13 mouse cellular contexts compared by ENCODE assay signal in the genomic region with DNA sequence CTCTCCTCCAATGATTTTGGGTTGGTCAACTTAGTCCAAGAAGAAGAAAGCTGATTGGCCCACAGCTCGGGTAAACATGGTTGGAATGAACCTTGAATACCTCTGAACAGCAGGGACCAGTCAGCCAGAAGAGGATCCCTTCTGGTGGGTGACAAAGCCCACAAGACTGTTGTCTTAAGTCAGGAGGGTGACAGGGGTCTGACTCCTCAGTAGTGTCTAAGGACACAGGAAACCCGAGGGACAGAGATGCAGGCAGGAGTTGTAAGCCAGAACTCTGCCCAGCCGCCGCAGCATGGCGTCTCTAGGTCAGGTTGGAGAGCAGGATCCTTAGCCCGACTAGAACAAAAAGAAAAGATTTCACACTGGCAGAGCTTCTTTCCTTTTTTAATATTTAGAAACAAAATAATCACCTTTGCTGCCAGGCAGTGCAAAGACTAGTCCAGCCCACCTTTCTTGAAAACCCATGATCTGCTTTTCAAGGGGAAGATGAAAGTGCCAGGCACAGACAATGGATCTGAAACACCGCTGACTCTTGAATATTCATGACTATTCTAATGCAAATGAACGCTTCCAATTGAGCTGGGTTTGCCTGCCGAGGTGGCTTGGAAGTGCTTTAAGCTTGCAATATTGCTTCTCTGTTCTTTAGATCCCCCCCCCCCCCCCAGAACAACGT.
A peak's percentile ranks its signal among the peaks of the same experiment; 100 is the strongest.
DNase-seq lines count a peak whose midpoint lies in the region; ATAC-seq and TF ChIP-seq lines count a peak whose summit lies in the region.
"Had no signal": no experiment of that assay in that cellular context is flagged by ENCODE, and none has a peak within 500 bp of the region (broad histone marks: within the 10 kb centered on the region; RNA-seq: fewer than 3 reads in every experiment).

No protein-coding gene starts in this region.

- no peaks in the 10 kb centered on the region for H3K36me3 ChIP-seq in heart, embryonic 13.5 days
- no peaks in the 10 kb centered on the region for H3K36me3 ChIP-seq in forebrain, embryonic 10.5 days (replicated peaks)
- H3K36me3 ChIP-seq in hindbrain, postnatal 0 days (ENCODE audit: insufficient read depth, low read length): no peaks in the 10 kb centered on the region
- H3K36me3 ChIP-seq in neural tube, embryonic 15.5 days: no peaks in the 10 kb centered on the region
- H3K36me3 ChIP-seq: liver, embryonic 15.5 days; stomach, embryonic 15.5 days had no signal

- H3K27ac ChIP-seq in heart, embryonic 13.5 days (replicated peaks): no peak overlapping the region
- H3K27ac ChIP-seq in forebrain, embryonic 10.5 days: peak overlapping the region; percentile 86
- no peak overlapping the region for H3K27ac ChIP-seq in hindbrain, postnatal 0 days
- H3K27ac ChIP-seq in neural tube, embryonic 15.5 days (replicated peaks): no peak overlapping the region
- H3K27ac ChIP-seq: liver, embryonic 15.5 days; stomach, embryonic 15.5 days had no signal

- 0 out of 2 replicates have a peak overlapping the region, but pooled peaks have one; percentile 12 for H3K4me2 ChIP-seq in heart, embryonic 13.5 days
- H3K4me2 ChIP-seq in hindbrain, postnatal 0 days (ENCODE audit: low read depth, low read length): peak overlapping the region; percentile 35
- H3K4me2 ChIP-seq in neural tube, embryonic 15.5 days: peak overlapping the region; percentile 32
- H3K4me2 ChIP-seq: liver, embryonic 15.5 days; stomach, embryonic 15.5 days had no signal

- intact Hi-C loops in heart, postnatal 14 days (cut with DNase I): no loop called here
- intact Hi-C loops in left cerebral cortex, postnatal 10 days (cut with DNase I): no loop called here

- no peak overlapping the region for H3K9ac ChIP-seq in heart, embryonic 13.5 days
- no peak overlapping the region for H3K9ac ChIP-seq in hindbrain, postnatal 0 days (replicated peaks; ENCODE audit: low read length)
- H3K9ac ChIP-seq in neural tube, embryonic 15.5 days (replicated peaks): no peak overlapping the region
- H3K9ac ChIP-seq: liver, embryonic 15.5 days; stomach, embryonic 15.5 days had no signal

- H3K27me3 ChIP-seq in heart, embryonic 13.5 days (replicated peaks): no peaks in the 10 kb centered on the region; the same call in 1 of the 2 replicates
- no peaks in the 10 kb centered on the region; the same call in 1 of the 2 replicates for H3K27me3 ChIP-seq in forebrain, embryonic 10.5 days (ENCODE audit: poor library complexity, severe bottlenecking)
- no peaks in the 10 kb centered on the region for H3K27me3 ChIP-seq in hindbrain, postnatal 0 days (ENCODE audit: insufficient read depth, low read length)
- no peaks in the 10 kb centered on the region for H3K27me3 ChIP-seq in neural tube, embryonic 15.5 days (replicated peaks)
- H3K27me3 ChIP-seq: stomach, embryonic 15.5 days had no signal

- no peak for DNase-seq in heart, postnatal 14 days
- peak; percentile 70 for DNase-seq in forebrain, embryonic 10.5 days (ENCODE audit: extremely low spot score, low spot score)
- DNase-seq in hindbrain, postnatal 0 days (ENCODE audit: low spot score): peak; percentile 52
- no peak for DNase-seq in lung, postnatal 10 days
- no peak for DNase-seq in testis, postnatal 10 days (ENCODE audit: low spot score)
- no peak for DNase-seq in left cerebral cortex, postnatal 10 days (ENCODE audit: extremely low spot score in 1 of 2, low spot score in 2 of 2)
- DNase-seq: gastrocnemius, postnatal 25 days; right cerebral cortex, adult 18-20 months had no signal

- WGBS in heart, embryonic 13.5 days: 36% methylated on average over 10 of the region's 10 CpGs
- WGBS in forebrain, embryonic 10.5 days: 8% methylated on average over 10 of the region's 10 CpGs
- WGBS in hindbrain, postnatal 0 days: 13% methylated on average over 10 of the region's 10 CpGs
- 7% methylated on average over 10 of the region's 10 CpGs for WGBS in neural tube, embryonic 15.5 days

- no peak for TF ChIP-seq CTCF in hindbrain, postnatal 0 days (IDR thresholded peaks at IDR 0.05; ENCODE audit: low read depth)

- ATAC-seq in heart, embryonic 13.5 days (ENCODE audit: extremely low read depth, insufficient number of reproducible peaks, low FRiP score, low TSS enrichment): no peak
- ATAC-seq in hindbrain, postnatal 0 days: no peak
- peak; percentile 57; the same call in 1 of the 2 replicates for ATAC-seq in neural tube, embryonic 15.5 days (ENCODE audit: low FRiP score)
- ATAC-seq: Patski had no signal

- H3K4me3 ChIP-seq in heart, embryonic 13.5 days: no peak overlapping the region
- peak overlapping the region; percentile 40 for H3K4me3 ChIP-seq in forebrain, embryonic 10.5 days
- no peak overlapping the region for H3K4me3 ChIP-seq in hindbrain, postnatal 0 days (ENCODE audit: low read length)
- H3K4me3 ChIP-seq in neural tube, embryonic 15.5 days (replicated peaks): no peak overlapping the region
- H3K4me3 ChIP-seq: liver, embryonic 15.5 days; stomach, embryonic 15.5 days had no signal

- H3K9me3 ChIP-seq in heart, embryonic 13.5 days: no peaks in the 10 kb centered on the region
- peaks cover 6% of the 10 kb centered on the region; the same call in 1 of the 2 replicates for H3K9me3 ChIP-seq in forebrain, embryonic 10.5 days
- H3K9me3 ChIP-seq in hindbrain, postnatal 0 days (ENCODE audit: low read length): no peaks in the 10 kb centered on the region
- H3K9me3 ChIP-seq in neural tube, embryonic 15.5 days (replicated peaks): 0 out of 2 replicates have a peak, but pooled peaks cover 3% of the 10 kb centered on the region
- H3K9me3 ChIP-seq: liver, embryonic 15.5 days; stomach, embryonic 15.5 days had no signal

- H3K4me1 ChIP-seq in heart, embryonic 13.5 days: peaks cover 11% of the 10 kb centered on the region; the same call in 1 of the 2 replicates
- H3K4me1 ChIP-seq in forebrain, embryonic 10.5 days: peaks cover 27% of the 10 kb centered on the region
- H3K4me1 ChIP-seq in hindbrain, postnatal 0 days (ENCODE audit: insufficient read depth, low read length): 0 out of 2 replicates have a peak, but pooled peaks cover 5% of the 10 kb centered on the region
- H3K4me1 ChIP-seq in neural tube, embryonic 15.5 days: 0 out of 2 replicates have a peak, but pooled peaks cover 6% of the 10 kb centered on the region
- H3K4me1 ChIP-seq: stomach, embryonic 15.5 days had no signal

Comparison
In these comparisons a context has a peak if more than half of its experiments do, and no peak if none do; other contexts are left out.
1. DNase-seq: peak in forebrain, embryonic 10.5 days (single experiment) and hindbrain, postnatal 0 days (single experiment); none in heart, postnatal 14 days (0 of 2), lung, postnatal 10 days (single experiment), testis, postnatal 10 days (single experiment) and left cerebral cortex, postnatal 10 days (0 of 2).
2. Peak in every context shown above with its lines, with median percentiles within 50 percentile points of each other: H3K4me2 ChIP-seq.